Comparison of ENCODE assay signal across 30 mouse cellular contexts in genomic region chr2:108980921-108981320, GRCm38 (mm10).
"Had no signal": no experiment of that assay in that cellular context is flagged by ENCODE, and none has a peak within 500 bp of the region (broad histone marks: within the 10 kb centered on the region; RNA-seq: fewer than 3 reads in every experiment).

No protein-coding gene starts in this region.

- H3K27ac ChIP-seq: left cerebral cortex, adult 2 months; limb, embryonic 10.5 days; limb, embryonic 12.5 days; limb, embryonic 13.5 days; limb, embryonic 15.5 days; liver, embryonic 13.5 days; liver, embryonic 14.5 days; liver, embryonic 15.5 days; lung, embryonic 15.5 days; macrophage; midbrain, embryonic 10.5 days; midbrain, embryonic 12.5 days; midbrain, embryonic 13.5 days; midbrain, embryonic 15.5 days had no signal

- H3K36me3 ChIP-seq: limb, embryonic 10.5 days; limb, embryonic 12.5 days; limb, embryonic 13.5 days; limb, embryonic 15.5 days; liver, embryonic 13.5 days; liver, embryonic 15.5 days; lung, embryonic 15.5 days; midbrain, embryonic 10.5 days; midbrain, embryonic 12.5 days; midbrain, embryonic 13.5 days; midbrain, embryonic 15.5 days had no signal

- DNase-seq: left cerebral cortex, postnatal 4 days; liver; liver, embryonic 13.5 days; liver, postnatal 0 days; lung, adult 18-20 months; lung, adult 2 months; lung, embryonic 14.5 days; lung, postnatal 10 days; lung, postnatal 36 days; lung, postnatal 4 days; midbrain, embryonic 14.5 days had no signal

- H3K9ac ChIP-seq: limb, embryonic 12.5 days; limb, embryonic 13.5 days; limb, embryonic 15.5 days; liver, embryonic 13.5 days; liver, embryonic 14.5 days; liver, embryonic 15.5 days; liver, postnatal 0 days; lung, embryonic 14.5 days; lung, embryonic 15.5 days; midbrain, embryonic 12.5 days; midbrain, embryonic 13.5 days; midbrain, embryonic 15.5 days had no signal

- H3K4me3 ChIP-seq: left cerebral cortex, adult 2 months; limb, embryonic 10.5 days; limb, embryonic 12.5 days; limb, embryonic 13.5 days; limb, embryonic 15.5 days; liver, embryonic 13.5 days; liver, embryonic 15.5 days; lung, embryonic 15.5 days; megakaryocyte, embryonic 14.5 days; midbrain, embryonic 10.5 days; midbrain, embryonic 12.5 days; midbrain, embryonic 13.5 days; midbrain, embryonic 15.5 days; myocyte had no signal

- H3K9me3 ChIP-seq: limb, embryonic 10.5 days; limb, embryonic 12.5 days; limb, embryonic 13.5 days; limb, embryonic 15.5 days; liver, embryonic 13.5 days; liver, embryonic 15.5 days; lung, embryonic 15.5 days; megakaryocyte, embryonic 14.5 days; midbrain, embryonic 10.5 days; midbrain, embryonic 12.5 days; midbrain, embryonic 13.5 days; midbrain, embryonic 15.5 days had no signal

- H3K4me1 ChIP-seq: limb, embryonic 10.5 days; limb, embryonic 12.5 days; limb, embryonic 13.5 days; limb, embryonic 15.5 days; liver, embryonic 13.5 days; liver, embryonic 15.5 days; lung, embryonic 15.5 days; megakaryocyte, embryonic 14.5 days; midbrain, embryonic 10.5 days; midbrain, embryonic 12.5 days; midbrain, embryonic 13.5 days; midbrain, embryonic 15.5 days had no signal

- H3K27me3 ChIP-seq: limb, embryonic 12.5 days; limb, embryonic 13.5 days; limb, embryonic 15.5 days; liver, embryonic 13.5 days; liver, embryonic 15.5 days; lung, embryonic 15.5 days; megakaryocyte, embryonic 14.5 days; midbrain, embryonic 12.5 days; midbrain, embryonic 13.5 days; midbrain, embryonic 15.5 days had no signal

- ATAC-seq: liver, postnatal 0 days; lung, postnatal 0 days; midbrain, embryonic 13.5 days; midbrain, embryonic 15.5 days; midbrain, embryonic 16.5 days had no signal

- H3K4me2 ChIP-seq: limb, embryonic 12.5 days; limb, embryonic 13.5 days; limb, embryonic 15.5 days; liver, embryonic 11.5 days; liver, embryonic 13.5 days; liver, embryonic 15.5 days; lung, embryonic 14.5 days; lung, embryonic 15.5 days; midbrain, embryonic 11.5 days; midbrain, embryonic 12.5 days; midbrain, embryonic 13.5 days; midbrain, embryonic 15.5 days had no signal
